Mouse (Mus musculus) neutrophil, adult 5-6 weeks (primary cell): ENCODE results near the gene Olfr44. TPM values are rescaled to one million over a fixed set of nuclear protein-coding genes. Genes with fewer than 3 reads are reported as not detected.

Source experiments
- ATAC-seq: fragments of 151-379, 151-347 bp; 2 replicates; pipeline ENCODE4 v1.8.0; 2017; ENCODE audit warnings: mild to moderate bottlenecking, moderate TSS enrichment; ENCODE audit not compliant: insufficient number of reproducible peaks, poor library complexity, low FRiP score, severe bottlenecking; ENCODE audit errors: extremely low read depth
- total RNA-seq: library from RNA; stranded (forward); fragments of 200-1000 nt; gene quantifications from 2 replicates; pipeline ENCODE4 v1.2.3, GENCODE M21; 2017

Olfr44 gene
- total RNA-seq = 0.12 TPM in 1 of 2 replicates, not detected in the other

- no peak for ATAC-seq
Observed at GRCm38 (mm10) chr9:39493895-39494294, at the start of gene Olfr44. Olfr44 (minus strand) TSS chr9:39493995.

- no peak for ATAC-seq
Observed at GRCm38 (mm10) chr9:39523616-39524285, 30.0 kb upstream of the Olfr44 start.

GRCm38 (mm10) chr9:39518595-39518994, 24.8 kb upstream of the Olfr44 start:
- no peak for ATAC-seq

GRCm38 (mm10) chr9:39515531-39515930, 21.7 kb upstream of the Olfr44 start, which contains the start of gene Olfr957:
Olfr957 (minus strand) TSS chr9:39515809.
- ATAC-seq = no peak

- no peak for ATAC-seq
Observed at GRCm38 (mm10) chr9:39509412-39509811, 15.6 kb upstream of the Olfr44 start.

GRCm38 (mm10) chr9:39508998-39509397, 15.2 kb upstream of the Olfr44 start:
- no peak for ATAC-seq

GRCm38 (mm10) chr9:39471844-39472243, 22.0 kb downstream of the Olfr44 start, which contains the start of gene Olfr955:
Olfr955 (minus strand) TSS chr9:39471944.
- no peak for ATAC-seq

GRCm38 (mm10) chr9:39456401-39456800, 37.4 kb downstream of the Olfr44 start, which contains the start of gene Olfr954:
Olfr954 (plus strand) TSS chr9:39456701.
- ATAC-seq = no peak

Other genes with a start within 250 kb of the Olfr44 start
- gene Olfr1537, start 244.0 kb downstream of the Olfr44 start, total RNA-seq = not detected in 2 replicates
- 0.23 TPM in 1 of 2 replicates, not detected in the other for gene Olfr945, start 217.2 kb downstream of the Olfr44 start, total RNA-seq
- gene Olfr948, start 167.9 kb downstream of the Olfr44 start, total RNA-seq = not detected in 2 replicates
- gene Olfr951, start 106.6 kb downstream of the Olfr44 start, total RNA-seq = not detected in 2 replicates
- not detected in 2 replicates for gene Olfr952, start 66.8 kb downstream of the Olfr44 start, total RNA-seq
- not detected in 2 replicates for gene Olfr954, start 37.3 kb downstream of the Olfr44 start, total RNA-seq
- not detected in 2 replicates for gene Olfr955, start 22.1 kb downstream of the Olfr44 start, total RNA-seq
- not detected in 2 replicates for gene Olfr957, start 21.8 kb upstream of the Olfr44 start, total RNA-seq
- not detected in 2 replicates for gene Olfr958, start 60.1 kb upstream of the Olfr44 start, total RNA-seq
- 0.12 TPM in 1 of 2 replicates, not detected in the other for gene Olfr959, start 81.6 kb upstream of the Olfr44 start, total RNA-seq
- gene AW551984, start 110.4 kb upstream of the Olfr44 start, total RNA-seq = not detected in 2 replicates
- not detected in 2 replicates for gene Olfr148, start 116.7 kb upstream of the Olfr44 start, total RNA-seq
- gene Olfr960, start 127.4 kb upstream of the Olfr44 start, total RNA-seq = not detected in 2 replicates
- gene Olfr961, start 151.1 kb upstream of the Olfr44 start, total RNA-seq = not detected in 2 replicates
- not detected in 2 replicates for gene Olfr963, start 173.2 kb upstream of the Olfr44 start, total RNA-seq
- gene Olfr149, start 213.1 kb upstream of the Olfr44 start, total RNA-seq = not detected in 2 replicates
- gene Olfr965, start 217.4 kb upstream of the Olfr44 start, total RNA-seq = not detected in 2 replicates
- gene Olfr150, start 237.0 kb upstream of the Olfr44 start, total RNA-seq = not detected in 2 replicates